Mouse (Mus musculus) hindbrain, embryonic 11.5 days (tissue): ENCODE measurements at regions not wholly inside any gene's neighbourhood (a gene's known extent, or its start where the extent isn't known, plus 50 kb on each side); places are given as distances from the start of the nearest gene placed in this dataset.
"Not testable (repeated sequence)": the region's sequence is repeated elsewhere in the genome, so short reads cannot be mapped to it uniquely, and the experiment has no call there.

Experiments used
- ATAC-seq: fragments of 200-750 bp; cut with Nextera tagmentation; 2 replicates; pipeline ENCODE4 v1.8.0; 2017; ENCODE audit warnings: mild to moderate bottlenecking, moderate TSS enrichment, moderate library complexity; ENCODE audit not compliant: low FRiP score
- DNase-seq: peaks from one replicate; pipeline ENCODE4 v3.0.0-alpha.2; 2015; ENCODE audit warnings: low spot score
- H3K27ac ChIP-seq: fragments of 300-500 bp; sonication (generic); 2 replicates; pipeline ENCODE4 v1.5.1; 2014; ENCODE audit warnings: mild to moderate bottlenecking, low read depth, low read length
- H3K27me3 ChIP-seq: fragments of 300-500 bp; sonication (generic); 2 replicates; pipeline ENCODE4 v1.6.1; 2014; ENCODE audit warnings: mild to moderate bottlenecking, low read length, moderate library complexity, mixed read lengths; ENCODE audit not compliant: control insufficient read depth, insufficient read depth
- H3K36me3 ChIP-seq: fragments of 300-500 bp; sonication (generic); 2 replicates; pipeline ENCODE4 v1.6.1; 2014; ENCODE audit warnings: mild to moderate bottlenecking, low read length, moderate library complexity, mixed read lengths; ENCODE audit not compliant: control insufficient read depth, insufficient read depth
- H3K4me1 ChIP-seq: fragments of 300-500 bp; sonication (generic); replicated peaks from 2 replicates; pipeline ENCODE4 v1.6.1; 2014; ENCODE audit warnings: low read length, mixed read lengths; ENCODE audit not compliant: control insufficient read depth, insufficient read depth
- H3K4me2 ChIP-seq: fragments of 300-500 bp; sonication (generic); replicated peaks from 2 replicates; pipeline ENCODE4 v1.6.1; 2014; ENCODE audit warnings: mild to moderate bottlenecking, low read depth, low read length
- H3K4me3 ChIP-seq: fragments of 300-500 bp; sonication (generic); 2 replicates; pipeline ENCODE4 v1.5.1; 2014; ENCODE audit warnings: low read depth, low read length
- H3K9ac ChIP-seq: fragments of 300-500 bp; sonication (generic); 2 replicates; pipeline ENCODE4 v1.6.1; 2014; ENCODE audit warnings: low read depth, low read length
- H3K9me3 ChIP-seq: fragments of 300-500 bp; sonication (generic); 2 replicates; pipeline ENCODE4 v1.6.1; 2016; ENCODE audit warnings: low read length; ENCODE audit not compliant: control insufficient read depth
- WGBS: fragments of 180-500 bp; shearing (Covaris S2); extraction: QIAGEN DNeasy Blood & Tissue Kit; methylation state at CpG from one replicate; pipeline ENCODE4 v1.1.7; 2014; 5-methylcytosine and 5-hydroxymethylcytosine counted together

DNA sequence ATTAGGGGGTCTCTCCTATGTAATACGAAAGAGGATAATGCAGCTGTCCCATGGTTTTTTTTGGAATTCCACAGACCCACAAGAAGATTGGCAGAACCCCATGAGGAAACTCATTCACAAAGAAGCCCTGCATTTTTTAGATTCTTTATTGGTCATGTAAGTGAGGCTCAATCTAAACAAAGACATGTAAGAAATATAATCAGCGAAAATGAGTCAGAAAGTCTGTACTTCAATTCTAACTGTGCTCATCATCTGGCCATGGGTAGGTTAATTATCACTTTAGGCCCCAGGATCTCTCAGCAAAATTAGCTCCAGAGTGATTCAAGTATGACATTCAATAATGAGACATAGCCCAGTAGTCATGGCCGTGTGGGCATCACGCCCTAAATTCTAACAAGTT, 703.2 kb downstream of the A830018L16Rik start:
- WGBS, result 90% methylated on average over 4 of the region's 4 CpGs
- H3K27ac ChIP-seq, result no peak overlapping the region
- no peaks in the 10 kb centered on the region for H3K4me1 ChIP-seq
- no peak for ATAC-seq
- H3K9me3 ChIP-seq, result no peaks in the 10 kb centered on the region
- H3K4me3 ChIP-seq, result no peak overlapping the region
- DNase-seq, result no peak
- no peak overlapping the region for H3K4me2 ChIP-seq
- H3K9ac ChIP-seq, result no peak overlapping the region
- H3K36me3 ChIP-seq, result no peaks in the 10 kb centered on the region
- H3K27me3 ChIP-seq, result no peaks in the 10 kb centered on the region

DNA sequence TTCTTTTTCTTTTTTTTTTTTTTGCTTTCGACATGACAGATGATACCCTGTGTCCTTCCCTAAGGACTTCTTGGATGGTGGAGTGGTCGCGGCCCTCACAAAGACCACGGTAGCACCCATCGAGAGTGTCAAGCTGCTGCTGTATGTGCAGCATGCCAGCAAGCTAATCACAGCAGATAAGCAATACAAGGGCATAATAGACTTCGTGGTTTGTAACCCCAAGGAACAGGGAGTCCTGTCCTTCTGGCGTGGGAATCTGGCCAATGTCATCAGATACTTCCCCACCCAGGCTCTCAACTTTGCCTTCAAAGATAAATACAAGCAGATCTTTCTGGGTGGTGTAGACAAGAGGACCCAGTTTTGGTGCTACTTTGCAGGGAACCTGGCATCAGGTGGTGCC, 707.0 kb downstream of the A830018L16Rik start:
- H3K9me3 ChIP-seq, result no peaks in the 10 kb centered on the region
- H3K36me3 ChIP-seq, result no peaks in the 10 kb centered on the region
- no peak overlapping the region for H3K27ac ChIP-seq
- no peaks in the 10 kb centered on the region for H3K27me3 ChIP-seq
- no peak for ATAC-seq
- H3K4me2 ChIP-seq, result no peak overlapping the region
- no peaks in the 10 kb centered on the region for H3K4me1 ChIP-seq
- no peak overlapping the region for H3K9ac ChIP-seq
- no peak for DNase-seq
- 90% methylated on average over 7 of the region's 7 CpGs for WGBS
- no peak overlapping the region for H3K4me3 ChIP-seq

DNA sequence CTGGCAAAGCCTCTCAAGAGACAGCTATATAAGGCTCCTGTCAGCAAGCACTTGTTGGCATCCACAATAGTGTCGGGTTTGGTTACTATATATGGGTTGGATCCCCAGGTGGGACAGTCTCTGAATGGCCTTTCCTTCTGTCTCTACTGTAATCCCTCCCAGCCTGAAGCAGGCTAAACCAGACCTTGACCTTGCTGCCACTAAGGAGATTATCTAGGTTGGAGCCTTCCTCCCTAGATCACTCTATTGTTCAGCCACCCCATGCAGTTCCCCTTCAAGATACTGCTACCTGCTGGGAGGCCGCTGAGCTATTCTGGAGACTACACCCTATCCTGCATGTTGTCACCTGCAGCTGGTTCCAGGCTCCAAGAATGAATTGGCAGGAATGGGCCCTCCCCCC, 712.7 kb downstream of the A830018L16Rik start:
- H3K4me3 ChIP-seq, DNase-seq, H3K4me2 ChIP-seq, H3K27me3 ChIP-seq, H3K27ac ChIP-seq, ATAC-seq, H3K9ac ChIP-seq, H3K9me3 ChIP-seq, H3K36me3 ChIP-seq, H3K4me1 ChIP-seq: not testable (repeated sequence)
- WGBS, result 39% methylated on average over 2 of the region's 2 CpGs

DNA sequence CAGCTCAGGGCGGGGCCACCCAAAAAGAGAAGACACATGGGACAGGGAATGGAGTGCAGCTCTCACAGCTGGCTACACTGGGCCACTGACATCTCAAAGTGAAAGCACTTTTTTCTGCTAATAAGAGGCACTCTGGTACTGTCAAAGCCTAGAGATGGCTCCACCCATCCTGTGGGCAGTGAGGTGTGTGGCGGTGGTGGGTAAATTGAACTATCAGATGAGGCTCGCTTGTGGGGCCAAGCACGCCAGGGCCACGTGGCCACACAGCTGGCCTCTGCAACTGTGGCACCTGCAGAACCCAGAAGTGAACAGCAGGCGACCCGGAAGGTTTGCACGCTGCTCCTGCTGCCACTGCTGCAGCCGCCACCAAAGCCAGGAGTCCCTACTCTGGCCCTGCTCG, 756.6 kb downstream of the A830018L16Rik start:
- no peak overlapping the region for H3K27ac ChIP-seq
- H3K27me3 ChIP-seq, result no peaks in the 10 kb centered on the region
- WGBS, result 89% methylated on average over 10 of the region's 10 CpGs
- ATAC-seq, result no peak
- no peaks in the 10 kb centered on the region for H3K9me3 ChIP-seq
- H3K4me3 ChIP-seq, result no peak overlapping the region
- no peak overlapping the region for H3K4me2 ChIP-seq
- no peaks in the 10 kb centered on the region for H3K4me1 ChIP-seq
- H3K9ac ChIP-seq, result no peak overlapping the region
- no peak for DNase-seq
- H3K36me3 ChIP-seq, result no peaks in the 10 kb centered on the region

DNA sequence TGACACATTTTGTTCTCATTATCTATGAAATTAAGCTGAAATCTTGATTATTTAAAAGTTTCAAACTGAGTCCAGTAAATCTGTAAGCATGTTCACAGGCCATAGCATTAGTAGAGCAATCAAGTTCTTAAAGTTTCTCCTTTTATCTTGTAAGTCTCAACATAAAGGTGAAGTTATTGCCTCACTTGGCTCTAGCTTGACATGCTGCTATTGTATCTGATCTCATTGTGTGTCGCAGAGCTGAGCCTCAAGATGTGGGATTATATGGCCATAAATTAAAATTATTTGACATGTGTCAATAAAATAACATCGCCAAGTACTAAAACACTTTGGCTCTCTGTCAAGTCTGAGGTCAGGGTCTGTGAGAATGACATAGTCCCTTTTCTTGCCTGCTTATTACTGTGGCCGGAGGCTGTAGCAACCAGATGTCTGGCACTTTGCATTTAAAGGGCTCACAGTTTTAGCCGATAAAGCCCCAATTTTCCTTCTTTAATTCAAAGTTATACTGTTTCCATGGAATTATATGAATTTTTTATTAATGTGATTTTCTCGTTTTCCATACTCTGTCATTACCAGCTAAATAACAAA, 775.8 kb downstream of the A830018L16Rik start:
- no peak overlapping the region for H3K4me3 ChIP-seq
- H3K9ac ChIP-seq, result no peak overlapping the region
- no peaks in the 10 kb centered on the region for H3K9me3 ChIP-seq
- no peaks in the 10 kb centered on the region for H3K27me3 ChIP-seq
- H3K4me1 ChIP-seq, result no peaks in the 10 kb centered on the region
- no peak for ATAC-seq
- H3K27ac ChIP-seq, result no peak overlapping the region
- no peaks in the 10 kb centered on the region for H3K36me3 ChIP-seq
- WGBS, result 91% methylated on average over 5 of the region's 5 CpGs
- H3K4me2 ChIP-seq, result no peak overlapping the region
- DNase-seq, result no peak

DNA sequence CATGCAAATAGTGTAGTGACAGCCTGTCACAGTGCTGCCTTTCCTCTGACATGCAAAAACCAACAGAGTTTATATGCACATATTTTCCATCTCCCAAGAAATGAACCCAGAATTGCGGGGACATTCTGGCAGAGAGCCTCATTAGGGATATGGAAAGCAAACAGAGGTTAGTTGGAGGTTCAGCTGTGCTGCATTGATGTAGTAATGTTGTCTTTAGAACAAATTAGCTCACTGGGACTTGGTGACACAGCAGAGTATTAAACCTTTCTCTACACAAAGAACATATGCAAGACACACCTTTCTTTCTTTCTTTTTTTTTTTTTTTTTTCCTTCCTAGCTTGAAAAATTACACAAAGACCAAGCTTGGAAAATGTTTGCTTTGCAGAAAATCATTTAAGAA, 778.7 kb downstream of the A830018L16Rik start:
- Histone ChIP-seq H3K9ac (no peak overlapping the region), H3K4me1 (no peaks in the 10 kb centered on the region), H3K4me3 (no peak overlapping the region), H3K9me3 (no peaks in the 10 kb centered on the region), H3K27ac (no peak overlapping the region), H3K36me3 (no peaks in the 10 kb centered on the region), H3K27me3 (no peaks in the 10 kb centered on the region), H3K4me2 (no peak overlapping the region)
- 85% methylated on average over 1 of the region's 1 CpGs for WGBS
- no peak for ATAC-seq
- no peak for DNase-seq

DNA sequence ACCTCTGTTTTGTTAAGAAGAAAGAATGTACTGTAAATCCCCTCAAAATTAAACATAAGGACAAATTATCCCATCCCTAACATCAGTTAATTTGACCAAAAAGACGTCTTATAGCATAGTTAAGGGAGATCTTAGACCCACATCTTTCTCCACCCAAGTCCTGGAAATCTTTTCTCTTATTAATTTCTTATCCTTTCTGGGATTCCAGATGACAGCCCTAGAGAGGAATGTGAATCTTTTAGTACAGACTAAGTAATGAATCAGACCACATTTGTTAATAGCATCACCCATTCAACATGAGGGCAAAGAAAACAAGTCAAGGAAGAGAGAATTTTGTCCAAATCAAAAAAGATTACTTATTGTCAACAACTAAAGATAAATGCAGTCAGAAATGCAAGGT, 817.2 kb downstream of the A830018L16Rik start:
- WGBS, result 59% methylated on average over 1 of the region's 1 CpGs

DNA sequence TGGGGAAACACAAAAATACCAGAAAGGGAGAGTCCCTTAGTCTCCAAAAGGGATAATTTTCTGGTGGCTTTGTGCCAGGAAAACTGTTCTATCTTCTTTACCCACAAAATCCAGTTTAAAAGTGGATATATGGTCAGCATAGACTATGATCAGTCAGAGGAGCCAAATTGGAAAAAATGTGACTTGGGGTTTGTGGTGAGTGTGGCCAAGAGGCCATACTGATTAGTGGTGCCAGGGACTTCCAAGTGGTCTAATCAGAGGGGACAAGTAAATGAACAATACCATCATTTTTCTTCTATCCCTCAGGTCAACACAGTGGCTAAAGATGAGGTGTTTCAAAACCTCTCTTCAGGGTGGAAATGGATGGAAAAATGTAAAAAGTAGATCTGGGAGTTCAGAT, 828.2 kb downstream of the A830018L16Rik start:
- ATAC-seq, result no peak
- H3K9me3 ChIP-seq, result no peaks in the 10 kb centered on the region

More for the DNA sequence above, 817.2 kb downstream of the A830018L16Rik start:
- Histone ChIP-seq H3K36me3 (no peaks in the 10 kb centered on the region), H3K4me1 (no peaks in the 10 kb centered on the region), H3K9me3 (no peaks in the 10 kb centered on the region), H3K27ac (no peak overlapping the region), H3K4me2 (no peak overlapping the region), H3K4me3 (no peak overlapping the region), H3K27me3 (no peaks in the 10 kb centered on the region), H3K9ac (no peak overlapping the region)
- DNase-seq, result no peak
- ATAC-seq, result no peak

DNA sequence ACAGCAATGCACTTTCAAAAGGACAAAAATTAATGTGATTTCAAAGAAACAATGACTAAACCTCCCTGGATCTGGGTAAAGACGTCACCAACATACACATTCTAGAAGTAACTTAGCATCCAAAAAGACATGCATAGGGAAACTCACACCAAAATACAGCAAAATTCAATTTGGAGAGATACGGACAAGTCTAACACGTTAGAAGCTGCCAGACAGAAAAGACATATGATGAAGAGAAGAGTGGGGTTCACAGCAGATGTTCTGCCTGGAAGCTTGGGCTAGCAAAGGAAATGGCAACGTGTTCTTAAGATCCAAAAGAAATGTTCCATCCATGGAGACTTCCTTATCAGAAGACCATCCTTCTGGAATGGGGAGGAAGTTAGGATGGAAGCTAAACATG, 868.6 kb downstream of the A830018L16Rik start:
- 89% methylated on average over 4 of the region's 4 CpGs for WGBS
- H3K4me2 ChIP-seq, result no peak overlapping the region
- DNase-seq, result no peak
- no peak overlapping the region for H3K27ac ChIP-seq
- H3K9me3 ChIP-seq, result no peaks in the 10 kb centered on the region
- H3K27me3 ChIP-seq, result no peaks in the 10 kb centered on the region
- H3K36me3 ChIP-seq, result no peaks in the 10 kb centered on the region
- no peak overlapping the region for H3K9ac ChIP-seq
- H3K4me1 ChIP-seq, result no peaks in the 10 kb centered on the region
- no peak for ATAC-seq
- H3K4me3 ChIP-seq, result no peak overlapping the region

More for the DNA sequence above, 828.2 kb downstream of the A830018L16Rik start:
- H3K4me3 ChIP-seq, result no peak overlapping the region
- DNase-seq, result no peak
- no peak overlapping the region for H3K9ac ChIP-seq
- H3K4me2 ChIP-seq, result no peak overlapping the region
- no peaks in the 10 kb centered on the region for H3K27me3 ChIP-seq
- H3K4me1 ChIP-seq, result no peaks in the 10 kb centered on the region
- no peak overlapping the region for H3K27ac ChIP-seq
- H3K36me3 ChIP-seq, result no peaks in the 10 kb centered on the region
